Mouse (Mus musculus) limb, embryonic 14.5 days (tissue): ENCODE data around the gene Tnf. TPM values are rescaled to one million over a fixed set of nuclear protein-coding genes. Genes with fewer than 3 reads are reported as not detected.

Experiments
- ATAC-seq: fragments of 200-750 bp; cut with Nextera tagmentation; 2 replicates; pipeline ENCODE4 v1.8.0; 2017; ENCODE audit warnings: low read depth, moderate number of reproducible peaks, moderate TSS enrichment; ENCODE audit not compliant: low FRiP score
- DNase-seq: peaks from one replicate; pipeline ENCODE4 v3.0.0-alpha.2; 2015; ENCODE audit warnings: low spot score
- H3K27ac ChIP-seq: fragments of 300-500 bp; sonication (generic); replicated peaks from 2 replicates; pipeline ENCODE4 v1.5.1; 2014; ENCODE audit warnings: low read depth, mild to moderate bottlenecking, low read length, moderate library complexity, mixed read lengths
- H3K27me3 ChIP-seq: fragments of 300-500 bp; sonication (generic); 2 replicates; pipeline ENCODE4 v1.6.1; 2014; ENCODE audit warnings: low read length, mixed read lengths; ENCODE audit not compliant: control insufficient read depth, insufficient read depth
- H3K36me3 ChIP-seq: fragments of 300-500 bp; sonication (generic); 2 replicates; pipeline ENCODE4 v1.6.1; 2014; ENCODE audit warnings: mild to moderate bottlenecking, low read length, moderate library complexity, mixed read lengths; ENCODE audit not compliant: control insufficient read depth, insufficient read depth
- H3K4me1 ChIP-seq: fragments of 300-500 bp; sonication (generic); 2 replicates; pipeline ENCODE4 v1.6.1; 2014; ENCODE audit warnings: antibody characterized with exemption, low read length, mixed read lengths; ENCODE audit not compliant: control insufficient read depth, insufficient read depth
- H3K4me2 ChIP-seq: fragments of 300-500 bp; sonication (generic); replicated peaks from 2 replicates; pipeline ENCODE4 v1.6.1; 2014; ENCODE audit warnings: low read depth, mild to moderate bottlenecking, low read length, moderate library complexity; ENCODE audit not compliant: severe bottlenecking
- H3K4me3 ChIP-seq: fragments of 300-500 bp; sonication (generic); replicated peaks from 2 replicates; pipeline ENCODE4 v1.5.1; 2014; ENCODE audit warnings: low read length
- H3K9ac ChIP-seq: fragments of 300-500 bp; sonication (generic); 2 replicates; pipeline ENCODE4 v1.6.1; 2014; ENCODE audit warnings: mild to moderate bottlenecking, low read depth, low read length, moderate library complexity; ENCODE audit not compliant: severe bottlenecking
- H3K9me3 ChIP-seq: fragments of 300-500 bp; sonication (generic); 2 replicates; pipeline ENCODE4 v1.6.1; 2016; ENCODE audit warnings: low read length; ENCODE audit not compliant: control insufficient read depth
- POLR2A ChIP-seq: fragments of 200-500 bp; IDR thresholded peaks from 2 replicates; pipeline ENCODE4 v1.8.0; 2012; ENCODE audit warnings: inconsistent platforms, mild to moderate bottlenecking, moderate library complexity, borderline replicate concordance; ENCODE audit not compliant: insufficient read depth, insufficient read length; ENCODE audit errors: extremely low read depth
- WGBS: fragments of 180-500 bp; shearing (Covaris S2); extraction: QIAGEN DNeasy Blood & Tissue Kit; methylation state at CpG from one replicate; pipeline ENCODE4 v1.1.7; 2014; 5-methylcytosine and 5-hydroxymethylcytosine counted together
- polyA plus RNA-seq, 2 experiments: library from polyadenylated mRNA; depleted of rRNA in 1 of 2; stranded (reverse) in 1 of 2; unstranded in 1 of 2; fragments of >200 nt; fragmentation: Nextera tagmentation in 1 of 2; extraction: Ambion mirVana in 1 of 2; gene quantifications; 2 replicates each; pipeline versions ENCODE4 v1.2.1 to v1.2.3; 2012 to 2014

Gene Tnf
- polyA plus RNA-seq, 2 experiments: 0.73 to 1.1 TPM

DNA sequence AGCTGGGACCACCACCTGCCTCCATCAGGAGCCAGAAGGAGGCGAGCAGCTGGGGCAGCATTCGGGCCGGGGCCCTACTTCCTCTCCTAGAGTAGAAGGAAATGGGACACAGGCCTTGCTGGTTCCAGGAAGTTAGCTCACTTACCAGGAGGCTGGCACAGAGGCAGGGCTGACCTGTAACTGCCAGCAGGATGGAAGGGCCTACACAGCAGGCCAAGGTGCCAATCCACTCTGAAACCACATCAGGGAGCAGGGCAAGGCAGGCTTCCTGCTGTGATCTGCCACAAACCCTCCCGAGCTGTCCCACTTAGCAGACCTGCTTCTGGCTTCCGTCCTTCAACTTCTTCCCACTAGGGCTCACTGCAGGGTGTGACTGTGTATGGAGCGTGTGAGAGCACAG lies 20.5 kb upstream of the Tnf start:
- Histone ChIP-seq H3K9me3 (no peaks in the 10 kb centered on the region), H3K27ac (no peak overlapping the region), H3K4me3 (no peak overlapping the region), H3K4me1 (no peaks in the 10 kb centered on the region), H3K9ac (no peak overlapping the region), H3K27me3 (no peaks in the 10 kb centered on the region), H3K36me3 (peaks cover 34% of the 10 kb centered on the region), H3K4me2 (no peak overlapping the region)
- WGBS: 70% methylated on average over 6 of the region's 6 CpGs
- no peak for TF ChIP-seq POLR2A
- DNase-seq (no peak), ATAC-seq (no peak)

DNA sequence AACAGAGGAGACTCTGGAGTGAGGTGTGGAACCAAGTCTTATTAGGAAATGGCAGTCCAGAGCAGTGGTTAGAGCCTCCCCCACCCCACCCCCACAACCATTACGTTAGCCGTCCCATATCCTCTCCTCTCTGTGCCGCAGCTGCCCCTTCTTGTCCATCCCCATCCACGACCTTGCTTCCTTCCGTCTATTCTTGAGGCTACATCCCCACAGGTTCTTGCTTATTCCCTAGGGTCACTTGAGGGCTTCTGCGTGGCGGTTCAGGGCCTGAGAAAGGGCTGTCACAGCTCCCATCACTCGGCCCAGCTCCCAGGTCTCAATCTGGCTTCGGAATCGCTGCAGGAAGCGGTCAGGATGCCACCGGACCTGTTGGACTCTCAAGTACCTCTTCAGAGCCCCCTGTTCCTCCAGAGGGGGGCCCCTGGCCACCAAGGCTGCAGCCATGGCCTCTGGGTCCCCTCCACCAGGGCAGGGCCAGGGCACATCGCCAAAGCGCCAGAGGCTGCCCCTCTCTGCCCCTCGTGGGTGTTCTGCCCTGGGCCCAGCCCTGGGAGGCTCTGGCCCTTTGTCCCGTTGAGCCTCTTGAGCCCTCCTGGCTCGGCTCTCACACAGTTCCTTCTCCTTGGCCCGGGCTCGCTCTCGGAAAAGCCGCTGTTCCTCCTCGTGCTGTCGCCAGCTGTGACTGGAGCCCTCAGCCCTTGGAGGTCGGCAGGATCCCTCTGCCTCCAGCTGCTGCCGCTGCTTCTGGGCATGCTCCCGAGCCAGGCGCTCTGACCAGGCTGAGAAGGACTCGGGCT lies 18.5 kb upstream of the Tnf start, which contains the start of gene Gm16181:
Gene Gm16181, plus strand, starts transcription at position 679 of the 797 bp plus-strand sequence.
- ATAC-seq (0 out of 2 replicates have a peak, but pooled peaks have one; percentile 27), DNase-seq (no peak)
- no peak for TF ChIP-seq POLR2A
- Histone ChIP-seq H3K4me3 (no peak within 1 kb of the TSS), H3K36me3 (peaks cover 31% of the 10 kb centered on the region), H3K27ac (no peak within 1 kb of the TSS), H3K4me1 (no peaks in the 10 kb centered on the region), H3K27me3 (no peaks in the 10 kb centered on the region), H3K9me3 (no peaks in the 10 kb centered on the region), H3K9ac (no peak within 1 kb of the TSS), H3K4me2 (no peak within 1 kb of the TSS)
- 92% methylated on average over 25 of the region's 28 CpGs for WGBS

DNA sequence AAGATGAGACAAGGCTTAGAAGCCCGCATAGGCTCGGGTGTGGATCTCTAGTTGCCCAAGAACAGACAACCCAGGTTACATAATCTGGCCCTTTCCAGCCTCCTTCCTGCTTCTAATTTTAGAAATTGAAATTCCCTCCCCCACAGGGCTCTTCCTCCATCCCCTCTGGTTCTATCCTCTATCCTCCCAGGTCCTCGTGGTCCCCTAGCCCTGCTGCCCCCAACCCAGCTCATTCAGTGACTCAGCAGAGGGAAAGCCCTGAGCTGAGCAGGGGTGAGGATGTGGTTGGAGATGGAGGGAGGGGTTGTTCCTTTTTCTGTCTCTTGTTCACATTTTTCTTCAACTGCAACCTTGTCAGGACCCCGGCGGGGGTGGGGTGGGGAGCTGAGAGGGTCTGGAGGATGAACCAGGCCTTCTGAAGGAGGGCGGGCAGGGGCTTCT lies 17.8 kb upstream of the Tnf start:
- Histone ChIP-seq H3K9ac (no peak overlapping the region), H3K36me3 (peaks cover 28% of the 10 kb centered on the region), H3K4me3 (no peak overlapping the region), H3K27me3 (no peaks in the 10 kb centered on the region), H3K27ac (no peak overlapping the region), H3K4me2 (no peak overlapping the region), H3K4me1 (no peaks in the 10 kb centered on the region), H3K9me3 (no peaks in the 10 kb centered on the region)
- WGBS: 87% methylated on average over 6 of the region's 6 CpGs
- ATAC-seq (no peak), DNase-seq (no peak)
- no peak for TF ChIP-seq POLR2A

DNA sequence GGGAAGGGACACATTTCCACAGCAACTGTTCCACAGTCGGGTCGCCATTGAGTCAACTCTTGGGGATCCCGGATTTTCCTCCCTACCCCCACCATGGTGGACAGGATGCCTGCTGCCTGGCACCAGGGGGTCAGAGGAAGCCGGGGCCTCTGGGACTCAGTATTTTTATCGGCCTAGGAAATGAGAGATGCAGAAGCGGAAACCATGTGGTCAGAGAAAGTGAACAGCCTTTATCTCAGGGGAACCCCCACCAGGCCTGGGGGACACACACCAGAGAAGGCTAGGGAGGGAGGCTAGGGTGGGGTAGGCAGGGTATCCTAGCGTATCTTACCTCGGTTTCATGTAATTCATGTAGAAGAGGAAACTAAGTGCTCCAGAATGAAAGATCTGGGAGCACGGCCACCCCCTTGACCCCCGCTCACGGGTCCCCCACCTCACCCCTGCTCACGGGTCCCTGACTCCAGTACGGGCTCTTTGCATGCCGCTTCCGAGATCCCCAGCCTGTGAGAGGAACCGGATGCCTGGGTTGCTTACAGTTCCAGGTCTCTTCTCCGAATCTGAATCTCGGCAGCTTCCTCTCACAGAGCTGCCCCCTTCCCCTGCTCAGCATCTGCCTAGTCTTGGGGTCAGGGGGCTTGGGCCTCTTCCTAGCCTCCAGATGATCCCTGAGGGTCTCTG lies 16.8 kb upstream of the Tnf start:
- ATAC-seq (no peak), DNase-seq (no peak)
- Histone ChIP-seq H3K27me3 (no peaks in the 10 kb centered on the region), H3K9ac (no peak overlapping the region), H3K9me3 (no peaks in the 10 kb centered on the region), H3K36me3 (peaks cover 28% of the 10 kb centered on the region), H3K4me2 (no peak overlapping the region), H3K27ac (no peak overlapping the region), H3K4me3 (no peak overlapping the region), H3K4me1 (no peaks in the 10 kb centered on the region)
- TF ChIP-seq POLR2A: no peak
- WGBS: 86% methylated on average over 18 of the region's 18 CpGs

DNA sequence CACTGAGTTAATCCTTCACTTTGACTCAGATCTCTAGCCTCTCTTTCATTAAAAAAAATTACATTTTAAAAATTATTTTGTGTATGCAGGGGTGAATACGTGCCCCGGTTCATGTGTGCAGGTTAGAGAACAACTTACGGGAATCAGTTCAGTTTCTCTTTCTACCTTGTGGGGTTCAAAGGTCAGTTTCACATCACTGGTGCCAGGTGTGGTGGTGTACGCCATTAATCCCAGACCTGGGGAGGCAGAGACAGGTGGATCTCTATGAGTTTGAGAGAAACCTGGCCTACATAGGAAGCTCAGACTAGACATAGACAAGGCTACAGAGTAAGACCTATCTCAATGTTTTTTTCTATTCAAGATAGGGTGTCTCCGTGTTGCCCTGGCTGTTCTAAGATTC lies 11.3 kb upstream of the Tnf start:
- no peak for TF ChIP-seq POLR2A
- Histone ChIP-seq H3K36me3 (no peaks in the 10 kb centered on the region), H3K27ac (no peak overlapping the region), H3K9ac (no peak overlapping the region), H3K4me1 (no peaks in the 10 kb centered on the region), H3K27me3 (no peaks in the 10 kb centered on the region), H3K4me2 (no peak overlapping the region), H3K9me3 (no peaks in the 10 kb centered on the region), H3K4me3 (no peak overlapping the region)
- ATAC-seq: no peak
- 87% methylated on average over 5 of the region's 5 CpGs for WGBS
- no peak for DNase-seq
